Mouse (Mus musculus) cerebellum, adult 9-11 months (tissue): ENCODE measurements around the gene Fto.

Experiments
- DNase-seq: peaks from one replicate; pipeline ENCODE4 v3.0.0; 2022

Gene Fto

GRCm38 (mm10) chr8:91625686-91626558, 312.6 kb downstream of the Fto start:
- no peak for DNase-seq

GRCm38 (mm10) chr8:91629594-91629993, 316.3 kb downstream of the Fto start:
- DNase-seq, result no peak

GRCm38 (mm10) chr8:91630320-91631033, 317.2 kb downstream of the Fto start:
- no peak for DNase-seq

GRCm38 (mm10) chr8:91632411-91632810, 319.1 kb downstream of the Fto start:
- peak; percentile 64 for DNase-seq

GRCm38 (mm10) chr8:91635406-91635805, 322.1 kb downstream of the Fto start:
- DNase-seq, result no peak

- no peak for DNase-seq
Measured at GRCm38 (mm10) chr8:91636887-91637286, 323.6 kb downstream of the Fto start.

- no peak for DNase-seq
Measured at GRCm38 (mm10) chr8:91637684-91638083, 324.4 kb downstream of the Fto start.

- DNase-seq, result no peak
Measured at GRCm38 (mm10) chr8:91638256-91638655, 324.9 kb downstream of the Fto start.

GRCm38 (mm10) chr8:91640471-91640870, 327.1 kb downstream of the Fto start:
- no peak for DNase-seq

GRCm38 (mm10) chr8:91645484-91645883, 332.2 kb downstream of the Fto start:
- no peak for DNase-seq

GRCm38 (mm10) chr8:91647959-91648358, 334.6 kb downstream of the Fto start:
- DNase-seq, result no peak

GRCm38 (mm10) chr8:91648776-91649175, 335.5 kb downstream of the Fto start:
- no peak for DNase-seq

- DNase-seq, result no peak
Measured at GRCm38 (mm10) chr8:91653561-91653960, 340.2 kb downstream of the Fto start.

GRCm38 (mm10) chr8:91657381-91657780, 344.1 kb downstream of the Fto start:
- no peak for DNase-seq

GRCm38 (mm10) chr8:91660879-91661278, 347.6 kb downstream of the Fto start:
- DNase-seq, result no peak

- DNase-seq, result no peak
Measured at GRCm38 (mm10) chr8:91669461-91670071, 356.2 kb downstream of the Fto start.

GRCm38 (mm10) chr8:91676928-91677327, 363.6 kb downstream of the Fto start:
- peak; percentile 77 for DNase-seq

GRCm38 (mm10) chr8:91679451-91679850, 366.1 kb downstream of the Fto start:
- DNase-seq, result no peak

- DNase-seq, result no peak
Measured at GRCm38 (mm10) chr8:91680125-91680524, 366.8 kb downstream of the Fto start.

- no peak for DNase-seq
Measured at GRCm38 (mm10) chr8:91684596-91685317, 371.4 kb downstream of the Fto start.

GRCm38 (mm10) chr8:91685408-91685807, 372.1 kb downstream of the Fto start:
- no peak for DNase-seq

- no peak for DNase-seq
Measured at GRCm38 (mm10) chr8:91692056-91692721, 378.9 kb downstream of the Fto start.
